Mouse (Mus musculus) cerebellum, adult 11 months (tissue): ENCODE measurements around the gene Gm20388.
A peak's percentile ranks its signal among the peaks of the same experiment; 100 is the strongest.
"Not testable (repeated sequence)": the region's sequence is repeated elsewhere in the genome, so short reads cannot be mapped to it uniquely, and the experiment has no call there.

ENCODE experiments used
- DNase-seq: peaks from one replicate; pipeline ENCODE4 v3.0.0; 2022

The Gm20388 gene

GRCm38 (mm10) chr8:123242107-123242923 is 3331.7 kb downstream of the Gm20388 start:
- no peak for DNase-seq

GRCm38 (mm10) chr8:123243053-123243452 is 3332.4 kb downstream of the Gm20388 start:
- DNase-seq, result no peak

GRCm38 (mm10) chr8:123244382-123244781 is 3333.7 kb downstream of the Gm20388 start:
- no peak for DNase-seq

- no peak for DNase-seq
Observed at GRCm38 (mm10) chr8:123245543-123245942, 3334.9 kb downstream of the Gm20388 start.

GRCm38 (mm10) chr8:123247748-123248147 is 3337.1 kb downstream of the Gm20388 start:
- no peak for DNase-seq

- no peak for DNase-seq
Observed at GRCm38 (mm10) chr8:123248596-123248995, 3338.0 kb downstream of the Gm20388 start.

GRCm38 (mm10) chr8:123250940-123251339 is 3340.3 kb downstream of the Gm20388 start:
- no peak for DNase-seq

GRCm38 (mm10) chr8:123252925-123253324 is 3342.3 kb downstream of the Gm20388 start:
- no peak for DNase-seq

- no peak for DNase-seq
Observed at GRCm38 (mm10) chr8:123253451-123254098, 3342.9 kb downstream of the Gm20388 start.

- DNase-seq, result peak; percentile 74
Observed at GRCm38 (mm10) chr8:123254099-123254885, 3343.7 kb downstream of the Gm20388 start, which contains the start of the genes Zfp276 and Vps9d1. Gene Zfp276 (plus strand): TSS chr8:123254195. Gene Vps9d1 (minus strand): TSS chr8:123254348.

GRCm38 (mm10) chr8:123255170-123255569 is 3344.5 kb downstream of the Gm20388 start:
- no peak for DNase-seq

GRCm38 (mm10) chr8:123257114-123257513 is 3346.5 kb downstream of the Gm20388 start:
- no peak for DNase-seq

- DNase-seq, result not testable (repeated sequence)
Observed at GRCm38 (mm10) chr8:123257593-123257992, 3347.0 kb downstream of the Gm20388 start.

- no peak for DNase-seq
Observed at GRCm38 (mm10) chr8:123267926-123268656, 3357.4 kb downstream of the Gm20388 start.

GRCm38 (mm10) chr8:123271147-123271546 is 3360.5 kb downstream of the Gm20388 start:
- DNase-seq, result no peak

GRCm38 (mm10) chr8:123271901-123272300 is 3361.3 kb downstream of the Gm20388 start:
- DNase-seq, result no peak

GRCm38 (mm10) chr8:123274447-123274846 is 3363.8 kb downstream of the Gm20388 start:
- DNase-seq, result no peak

- no peak for DNase-seq
Observed at GRCm38 (mm10) chr8:123275096-123275495, 3364.5 kb downstream of the Gm20388 start.

- DNase-seq, result no peak
Observed at GRCm38 (mm10) chr8:123278445-123278844, 3367.8 kb downstream of the Gm20388 start.

- DNase-seq, result no peak
Observed at GRCm38 (mm10) chr8:123279828-123280227, 3369.2 kb downstream of the Gm20388 start.

- DNase-seq, result no peak
Observed at GRCm38 (mm10) chr8:123280302-123281094, 3369.9 kb downstream of the Gm20388 start.

- DNase-seq, result not testable (repeated sequence)
Observed at GRCm38 (mm10) chr8:123282994-123283393, 3372.4 kb downstream of the Gm20388 start.
